Mouse (Mus musculus) CH12.LX (cell line): Measurements from ENCODE around the gene Ncoa1. TPM values are rescaled to one million over a fixed set of nuclear protein-coding genes. Genes with fewer than 3 reads are reported as not detected.

Experiments used
- DNase-seq: peaks from one replicate; pipeline ENCODE4 v3.0.0-alpha.2; 2013; ENCODE audit errors: extremely low read depth
- H3K27ac ChIP-seq: 2 replicates; pipeline ENCODE4 v1.5.1; 2012; ENCODE audit warnings: low read depth, mild to moderate bottlenecking, control low read depth, moderate library complexity; ENCODE audit not compliant: insufficient read depth
- H3K27me3 ChIP-seq: replicated peaks from 2 replicates; pipeline ENCODE3; 2012; ENCODE audit warnings: inconsistent platforms
- H3K36me3 ChIP-seq, 2 experiments: replicated peaks in 1 of 2; 2 replicates each; pipeline versions ENCODE3 to v1.6.1; 2012; ENCODE audit warnings: inconsistent platforms in 1 of 2, low read length in 1 of 2, mild to moderate bottlenecking in 1 of 2, mixed read lengths in 1 of 2, moderate library complexity in 1 of 2; ENCODE audit not compliant: control insufficient read depth in 1 of 2, insufficient read depth in 1 of 2
- H3K4me1 ChIP-seq, 2 experiments: 2 replicates each; pipeline ENCODE4 v1.6.1; 2012; ENCODE audit warnings: inconsistent platforms in 1 of 2, moderate library complexity in 1 of 2; ENCODE audit not compliant: insufficient read depth in 2 of 2, control insufficient read depth in 1 of 2
- H3K4me2 ChIP-seq: 2 replicates; pipeline ENCODE4 v1.6.1; 2012; ENCODE audit warnings: low read depth, mild to moderate bottlenecking, control low read depth; ENCODE audit not compliant: poor library complexity, insufficient read depth, severe bottlenecking
- H3K4me3 ChIP-seq, 3 experiments: fragments of 150-350 bp in 1 of 3; sonication (generic) in 1 of 3; replicated peaks in 1 of 3; 2 replicates each; pipeline versions ENCODE3 to v1.5.1; 2011 to 2012; ENCODE audit warnings: low read depth in 2 of 3, low read length in 2 of 3, mild to moderate bottlenecking in 2 of 3, moderate library complexity in 2 of 3, control low read depth in 1 of 3, improper control_type of control experiment in 1 of 3, inconsistent platforms in 1 of 3, mixed read lengths in 1 of 3; ENCODE audit not compliant: poor library complexity in 1 of 3
- H3K79me2 ChIP-seq: replicated peaks from 2 replicates; pipeline ENCODE4 v1.6.1; 2012; ENCODE audit warnings: mild to moderate bottlenecking, moderate library complexity; ENCODE audit not compliant: control insufficient read depth, poor library complexity, insufficient read depth, severe bottlenecking; ENCODE audit errors: extremely low read depth
- H3K9ac ChIP-seq: 2 replicates; pipeline ENCODE4 v1.6.1; 2012; ENCODE audit warnings: low read depth, mild to moderate bottlenecking, control low read depth, moderate library complexity; ENCODE audit not compliant: insufficient read depth
- H3K9me3 ChIP-seq: replicated peaks from 2 replicates; pipeline ENCODE3; 2012; ENCODE audit warnings: low read length, inconsistent platforms, mixed read lengths
- CHD2 ChIP-seq: IDR thresholded peaks from 2 replicates; pipeline ENCODE4 v1.6.1; 2011; ENCODE audit warnings: low read length, improper control_type of control experiment
- E2F4 ChIP-seq: IDR thresholded peaks from 2 replicates; pipeline ENCODE4 v1.6.1; 2011; ENCODE audit warnings: low read depth, low read length, improper control_type of control experiment; ENCODE audit not compliant: insufficient replicate concordance
- ELF1 ChIP-seq: IDR thresholded peaks from 2 replicates; pipeline ENCODE4 v1.6.1; 2014; ENCODE audit warnings: low read depth, mild to moderate bottlenecking, inconsistent platforms, low read length, improper control_type of control experiment
- EP300 ChIP-seq: IDR thresholded peaks from 2 replicates; pipeline ENCODE4 v1.6.1; 2011; ENCODE audit warnings: low read length, improper control_type of control experiment
- ETS1 ChIP-seq: conservative IDR thresholded peaks from 2 replicates; pipeline ENCODE4 v1.6.1; 2012; ENCODE audit warnings: low read depth, mild to moderate bottlenecking, inconsistent platforms, low read length, improper control_type of control experiment, moderate library complexity
- HCFC1 ChIP-seq: IDR thresholded peaks from 2 replicates; pipeline ENCODE4 v1.6.1; 2012; ENCODE audit warnings: low read depth, mild to moderate bottlenecking, inconsistent platforms, low read length, improper control_type of control experiment
- IRF4 ChIP-seq: IDR thresholded peaks from 2 replicates; pipeline ENCODE4 v1.6.1; 2014; ENCODE audit warnings: low read depth, mild to moderate bottlenecking, inconsistent platforms, low read length, improper control_type of control experiment
- JUN ChIP-seq: IDR thresholded peaks from 2 replicates; pipeline ENCODE4 v1.6.1; 2011; ENCODE audit warnings: low read depth, mild to moderate bottlenecking, low read length, improper control_type of control experiment, moderate library complexity; ENCODE audit not compliant: insufficient read depth
- JUND ChIP-seq: conservative IDR thresholded peaks from 2 replicates; pipeline ENCODE4 v1.6.1; 2011; ENCODE audit warnings: low read depth, low read length, improper control_type of control experiment
- KAT2A ChIP-seq: IDR thresholded peaks from 2 replicates; pipeline ENCODE4 v1.6.1; 2012; ENCODE audit warnings: low read length, improper control_type of control experiment, inconsistent platforms; ENCODE audit not compliant: insufficient replicate concordance
- MAZ ChIP-seq: IDR thresholded peaks from 2 replicates; pipeline ENCODE4 v1.6.1; 2012; ENCODE audit warnings: low read depth, mild to moderate bottlenecking, inconsistent platforms, low read length, improper control_type of control experiment, moderate library complexity
- MXI1 ChIP-seq: IDR thresholded peaks from 2 replicates; pipeline ENCODE4 v1.6.1; 2011; ENCODE audit warnings: mild to moderate bottlenecking, low read depth, low read length, improper control_type of control experiment
- MYC ChIP-seq: IDR thresholded peaks from 2 replicates; pipeline ENCODE4 v1.6.1; 2011; ENCODE audit warnings: low read depth, mild to moderate bottlenecking, improper control_type of control experiment, low read length
- NRF1 ChIP-seq: IDR thresholded peaks from 2 replicates; pipeline ENCODE4 v1.6.1; 2014; ENCODE audit warnings: low read depth, mild to moderate bottlenecking, inconsistent platforms, low read length, improper control_type of control experiment, moderate library complexity
- PAX5 ChIP-seq: IDR thresholded peaks from 2 replicates; pipeline ENCODE4 v1.6.1; 2012; ENCODE audit warnings: low read length, inconsistent platforms, mixed read lengths
- POLR2AphosphoS2 ChIP-seq: IDR thresholded peaks from 2 replicates; pipeline ENCODE4 v1.6.1; 2011; ENCODE audit warnings: low read depth, low read length, improper control_type of control experiment
- RCOR1 ChIP-seq: conservative IDR thresholded peaks from 2 replicates; pipeline ENCODE4 v1.6.1; 2012; ENCODE audit warnings: low read depth, mild to moderate bottlenecking, inconsistent platforms, low read length, improper control_type of control experiment
- SIN3A ChIP-seq: IDR thresholded peaks from 2 replicates; pipeline ENCODE4 v1.6.1; 2012; ENCODE audit warnings: low read length, improper control_type of control experiment, inconsistent platforms
- TBP ChIP-seq: conservative IDR thresholded peaks from 2 replicates; pipeline ENCODE4 v1.6.1; 2011; ENCODE audit warnings: low read depth, low read length, improper control_type of control experiment
- UBTF ChIP-seq: IDR thresholded peaks from 2 replicates; pipeline ENCODE4 v1.6.1; 2012; ENCODE audit warnings: low read depth, mild to moderate bottlenecking, inconsistent platforms, low read length, improper control_type of control experiment, moderate library complexity
- USF1 ChIP-seq: IDR thresholded peaks from 2 replicates; pipeline ENCODE4 v1.6.1; 2014; ENCODE audit warnings: low read depth, mild to moderate bottlenecking, inconsistent platforms, low read length, improper control_type of control experiment
- USF2 ChIP-seq: conservative IDR thresholded peaks from 2 replicates; pipeline ENCODE4 v1.6.1; 2011; ENCODE audit warnings: low read depth, low read length, improper control_type of control experiment
- ZKSCAN1 ChIP-seq: IDR thresholded peaks from 2 replicates; pipeline ENCODE4 v1.6.1; 2012; ENCODE audit warnings: low read depth, inconsistent platforms, low read length, improper control_type of control experiment, borderline replicate concordance
- dilution Hi-C: fragments of 300-500 bp; cut with MboI; formaldehyde crosslinking; loops from 2 replicates; pipeline ENCODE4 v1.14.3; 2020; ENCODE audit warnings: low sequenced_read_pairs; ENCODE audit not compliant: extremely low pct_unique_long_range_greater_than_20kb, extremely low pct_ligation_motif_present
- in situ Hi-C: fragments of 300-500 bp; cut with MboI; formaldehyde crosslinking; loops from 3 replicates; pipeline ENCODE4 v1.14.3; 2019; ENCODE audit warnings: low sequenced_read_pairs, low pct_ligation_motif_present, low pct_unique_long_range_greater_than_20kb, mixed read lengths
- polyA plus RNA-seq: library from polyadenylated mRNA; unstranded; fragments of >175 nt; gene quantifications from 2 replicates; pipeline ENCODE4 v1.2.1, GENCODE M21; 2012; ENCODE audit warnings: low read depth; ENCODE audit not compliant: insufficient read length
- total RNA-seq, 2 experiments: library from RNA; depleted of rRNA; stranded (reverse); fragments of 300-350 nt in 1 of 2; fragments of >200 nt in 1 of 2; gene quantifications; 2 replicates each; pipeline ENCODE4 v1.2.3; 2012 to 2014

Gene Ncoa1
- total and polyA plus RNA-seq, 3 experiments = 2.4 to 6.4 (median 4.2) TPM

- peak; percentile 21 for DNase-seq
- H3K79me2 ChIP-seq = no peaks in the 10 kb centered on the region
- H3K27ac ChIP-seq = no peak overlapping the region
- TF ChIP-seq CHD2 = no peak
- no peak for TF ChIP-seq ETS1
- TF ChIP-seq TBP = no peak
- no peak for TF ChIP-seq KAT2A
- no peak for TF ChIP-seq USF2
- no peak for TF ChIP-seq MYC
- TF ChIP-seq PAX5 = no peak
- no peak for TF ChIP-seq ZKSCAN1
- TF ChIP-seq USF1 = no peak
- TF ChIP-seq NRF1 = no peak
- TF ChIP-seq POLR2AphosphoS2 = no peak
- no peak for TF ChIP-seq JUND
- no peak for TF ChIP-seq MXI1
- no peak for TF ChIP-seq EP300
- no peak for TF ChIP-seq UBTF
- no peak for TF ChIP-seq SIN3A
- TF ChIP-seq HCFC1 = no peak
- no peak for TF ChIP-seq RCOR1
- TF ChIP-seq ELF1 = no peak
- no peak overlapping the region for H3K4me2 ChIP-seq
- no peak overlapping the region for H3K9ac ChIP-seq
- H3K9me3 ChIP-seq = no peaks in the 10 kb centered on the region
- peaks cover 0 to 4% of the 10 kb centered on the region in 2 experiments for H3K36me3 ChIP-seq
- in situ Hi-C loops = no loop called here
- H3K4me1 ChIP-seq = peaks cover 0 to 28% of the 10 kb centered on the region in 2 experiments; a peak in 2 of 4 replicates
- dilution Hi-C loops = no loop called here
- H3K27me3 ChIP-seq = no peaks in the 10 kb centered on the region
- H3K4me3 ChIP-seq = no peak overlapping the region
Measured at GRCm38 (mm10) chr12:4279878-4280277, 197.1 kb downstream of the Ncoa1 start.

DNA sequence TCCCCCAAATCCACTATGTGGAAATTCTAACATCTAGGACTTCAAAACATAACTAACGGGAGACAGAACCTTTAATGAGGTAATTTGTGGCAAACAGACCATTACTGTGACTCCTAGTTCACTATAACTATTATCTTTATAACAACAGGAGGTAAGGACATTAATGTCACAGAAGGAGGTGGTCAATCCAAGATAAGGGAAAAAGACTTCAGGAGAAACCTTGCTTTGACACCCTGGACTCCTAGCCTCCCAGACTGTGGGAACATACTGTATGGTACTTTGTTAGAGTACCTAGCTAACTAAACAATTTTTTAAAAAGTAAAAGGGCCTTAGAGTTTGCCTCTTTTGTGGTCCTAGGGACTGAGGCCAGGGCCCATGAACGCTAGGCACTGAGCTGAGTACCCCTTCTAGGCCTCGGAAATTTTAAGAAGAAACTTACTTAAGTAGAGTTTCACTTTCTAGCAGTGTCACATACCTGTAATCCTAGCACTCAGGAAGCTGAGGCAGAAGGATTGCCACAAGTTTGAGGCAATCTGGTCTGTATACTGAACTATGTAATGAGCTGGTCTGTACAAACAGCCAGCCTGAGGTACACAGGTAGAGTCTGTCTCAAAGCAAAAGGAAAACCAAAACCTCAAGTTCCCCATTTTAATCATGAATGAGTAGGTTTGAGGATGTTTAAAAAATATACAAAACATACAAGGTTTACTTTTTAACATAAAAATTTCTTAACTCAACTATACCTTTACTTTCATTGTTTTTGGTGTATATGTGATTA, 197.8 kb downstream of the Ncoa1 start:
- Histone ChIP-seq H3K4me3 (no peak overlapping the region), H3K9ac (no peak overlapping the region), H3K9me3 (no peaks in the 10 kb centered on the region), H3K4me2 (no peak overlapping the region), H3K36me3 (peaks cover 4 to 9% of the 10 kb centered on the region in 2 experiments), H3K79me2 (no peaks in the 10 kb centered on the region), H3K27me3 (no peaks in the 10 kb centered on the region), H3K27ac (no peak overlapping the region), H3K4me1 (peaks cover 0 to 24% of the 10 kb centered on the region in 2 experiments; a peak in 2 of 4 replicates)
- in situ Hi-C loops (no loop called here), dilution Hi-C loops (no loop called here)
- TF ChIP-seq MYC (0 out of 2 replicates have a peak, but pooled peaks have one; percentile 27), IRF4 (peak; percentile 79), MAZ (no peak), EP300 (peak; percentile 80), E2F4 (no peak), JUN (peak; percentile 47), UBTF (no peak), USF1 (no peak)
- peak; percentile 51 for DNase-seq
